Mouse (Mus musculus): ENCODE results near the gene Zfp992. TPM values are rescaled to one million over a fixed set of nuclear protein-coding genes. Genes with fewer than 3 reads are reported as not detected.
"Not testable (repeated sequence)": the region's sequence is repeated elsewhere in the genome, so short reads cannot be mapped to it uniquely, and the experiment has no call there.

Gene Zfp992
- polyA plus RNA-seq, 1 experiment from 2014 or later = 0.84 TPM

- not testable (repeated sequence) for DNase-seq (ENCODE audit: low spot score); H3K9ac ChIP-seq (replicated peaks; ENCODE audit: low read depth); H3K4me2 ChIP-seq (replicated peaks; ENCODE audit: low read depth, low read length); H3K4me1 ChIP-seq (ENCODE audit: insufficient read depth, low read depth, low read length); H3K9me3 ChIP-seq (ENCODE audit: low read length); H3K27me3 ChIP-seq (replicated peaks; ENCODE audit: insufficient read depth, low read length); H3K36me3 ChIP-seq (ENCODE audit: insufficient read depth, low read length); H3K4me3 ChIP-seq (ENCODE audit: low read depth, low read length); H3K27ac ChIP-seq (ENCODE audit: low read length)
- WGBS = 83% methylated on average over 17 of the region's 19 CpGs
- peak; percentile 19; the same call in 1 of the 2 replicates for ATAC-seq
These were observed 15.0 kb downstream of the Zfp992 start for GRCm38 (mm10) chr4:146463649-146464351.

- H3K36me3 ChIP-seq (ENCODE audit: insufficient read depth, low read length); H3K4me2 ChIP-seq (replicated peaks; ENCODE audit: low read depth, low read length); H3K9me3 ChIP-seq (ENCODE audit: low read length); H3K27me3 ChIP-seq (replicated peaks; ENCODE audit: insufficient read depth, low read length); H3K9ac ChIP-seq (replicated peaks; ENCODE audit: low read depth); ATAC-seq; H3K4me3 ChIP-seq (ENCODE audit: low read depth, low read length); H3K27ac ChIP-seq (ENCODE audit: low read length); H3K4me1 ChIP-seq (ENCODE audit: insufficient read depth, low read depth, low read length); DNase-seq (ENCODE audit: low spot score): not testable (repeated sequence)
- WGBS = 90% methylated on average over 9 of the region's 12 CpGs
These were observed 21.2 kb downstream of the Zfp992 start for GRCm38 (mm10) chr4:146469984-146470383.

GRCm38 (mm10) chr4:146474181-146474580 lies 25.4 kb downstream of the Zfp992 start:
- not testable (repeated sequence) for H3K9ac ChIP-seq (replicated peaks; ENCODE audit: low read depth); H3K27me3 ChIP-seq (replicated peaks; ENCODE audit: insufficient read depth, low read length); H3K4me2 ChIP-seq (replicated peaks; ENCODE audit: low read depth, low read length); H3K4me3 ChIP-seq (ENCODE audit: low read depth, low read length); DNase-seq (ENCODE audit: low spot score); H3K4me1 ChIP-seq (ENCODE audit: insufficient read depth, low read depth, low read length); H3K27ac ChIP-seq (ENCODE audit: low read length); H3K36me3 ChIP-seq (ENCODE audit: insufficient read depth, low read length)
- H3K9me3 ChIP-seq (ENCODE audit: low read length) = peaks cover 13% of the 10 kb centered on the region; the same call in 1 of the 2 replicates
- peak; percentile 40 for ATAC-seq
- no CpG with 5 or more reads among the region's 1 CpGs for WGBS

- ATAC-seq = peak; percentile 77
- H3K27me3 ChIP-seq (replicated peaks; ENCODE audit: insufficient read depth, low read length); H3K4me2 ChIP-seq (replicated peaks; ENCODE audit: low read depth, low read length); H3K4me1 ChIP-seq (ENCODE audit: insufficient read depth, low read depth, low read length); DNase-seq (ENCODE audit: low spot score); H3K4me3 ChIP-seq (ENCODE audit: low read depth, low read length); H3K27ac ChIP-seq (ENCODE audit: low read length); H3K36me3 ChIP-seq (ENCODE audit: insufficient read depth, low read length); H3K9ac ChIP-seq (replicated peaks; ENCODE audit: low read depth): not testable (repeated sequence)
- peaks cover 11% of the 10 kb centered on the region; the same call in 1 of the 2 replicates for H3K9me3 ChIP-seq (ENCODE audit: low read length)
- 56% methylated on average over 54 of the region's 94 CpGs for WGBS
These were observed 26.2 kb downstream of the Zfp992 start for GRCm38 (mm10) chr4:146474716-146475676.

GRCm38 (mm10) chr4:146476260-146476659 lies 27.4 kb downstream of the Zfp992 start:
- not testable (repeated sequence) for ATAC-seq; DNase-seq (ENCODE audit: low spot score); H3K27me3 ChIP-seq (replicated peaks; ENCODE audit: insufficient read depth, low read length); H3K4me2 ChIP-seq (replicated peaks; ENCODE audit: low read depth, low read length); H3K4me3 ChIP-seq (ENCODE audit: low read depth, low read length); H3K27ac ChIP-seq (ENCODE audit: low read length); H3K9ac ChIP-seq (replicated peaks; ENCODE audit: low read depth); H3K36me3 ChIP-seq (ENCODE audit: insufficient read depth, low read length); H3K4me1 ChIP-seq (ENCODE audit: insufficient read depth, low read depth, low read length)
- WGBS = 93% methylated on average over 2 of the region's 2 CpGs
- H3K9me3 ChIP-seq (ENCODE audit: low read length) = peaks cover 19% of the 10 kb centered on the region

GRCm38 (mm10) chr4:146476959-146477358 lies 28.1 kb downstream of the Zfp992 start:
- not testable (repeated sequence) for H3K36me3 ChIP-seq (ENCODE audit: insufficient read depth, low read length); H3K4me2 ChIP-seq (replicated peaks; ENCODE audit: low read depth, low read length); H3K4me3 ChIP-seq (ENCODE audit: low read depth, low read length); H3K27ac ChIP-seq (ENCODE audit: low read length); H3K4me1 ChIP-seq (ENCODE audit: insufficient read depth, low read depth, low read length); ATAC-seq; H3K9ac ChIP-seq (replicated peaks; ENCODE audit: low read depth); DNase-seq (ENCODE audit: low spot score); H3K27me3 ChIP-seq (replicated peaks; ENCODE audit: insufficient read depth, low read length)
- H3K9me3 ChIP-seq (ENCODE audit: low read length) = peaks cover 23% of the 10 kb centered on the region
- 68% methylated on average over 3 of the region's 3 CpGs for WGBS

GRCm38 (mm10) chr4:146480376-146481096 lies 31.7 kb downstream of the Zfp992 start:
- H3K4me1 ChIP-seq (ENCODE audit: insufficient read depth, low read depth, low read length); H3K27ac ChIP-seq (ENCODE audit: low read length); H3K4me2 ChIP-seq (replicated peaks; ENCODE audit: low read depth, low read length); H3K9ac ChIP-seq (replicated peaks; ENCODE audit: low read depth); DNase-seq (ENCODE audit: low spot score); H3K27me3 ChIP-seq (replicated peaks; ENCODE audit: insufficient read depth, low read length); H3K36me3 ChIP-seq (ENCODE audit: insufficient read depth, low read length); H3K4me3 ChIP-seq (ENCODE audit: low read depth, low read length): not testable (repeated sequence)
- H3K9me3 ChIP-seq (ENCODE audit: low read length) = peaks cover 43% of the 10 kb centered on the region
- WGBS = 63% methylated on average over 6 of the region's 6 CpGs
- ATAC-seq = 0 out of 2 replicates have a peak, but pooled peaks have one; percentile 18

- H3K27ac ChIP-seq (ENCODE audit: low read length); H3K4me1 ChIP-seq (ENCODE audit: insufficient read depth, low read depth, low read length); H3K36me3 ChIP-seq (ENCODE audit: insufficient read depth, low read length); H3K4me3 ChIP-seq (ENCODE audit: low read depth, low read length); H3K4me2 ChIP-seq (replicated peaks; ENCODE audit: low read depth, low read length); DNase-seq (ENCODE audit: low spot score); H3K27me3 ChIP-seq (replicated peaks; ENCODE audit: insufficient read depth, low read length); H3K9ac ChIP-seq (replicated peaks; ENCODE audit: low read depth): not testable (repeated sequence)
- ATAC-seq = peak; percentile 39; the same call in 1 of the 2 replicates
- peaks cover 38% of the 10 kb centered on the region for H3K9me3 ChIP-seq (ENCODE audit: low read length)
- WGBS = 83% methylated on average over 10 of the region's 10 CpGs
These were observed 33.7 kb downstream of the Zfp992 start for GRCm38 (mm10) chr4:146482546-146482945.

All from lung, postnatal 0 days (tissue).